Mouse (Mus musculus) G1E (cell line): ENCODE measurements around the gene Spock1.

Experiments used
- CTCF ChIP-seq: IDR thresholded peaks from 2 replicates; pipeline ENCODE4 v1.5.1; 2012; ENCODE audit warnings: low read depth, low read length, inconsistent platforms, mixed read lengths
- GATA1 ChIP-seq: IDR thresholded peaks from 2 replicates; pipeline ENCODE4 v1.6.1; 2012; ENCODE audit warnings: borderline replicate concordance, low read length, inconsistent platforms, mixed read lengths
- POLR2AphosphoS5 ChIP-seq: IDR thresholded peaks from 2 replicates; pipeline ENCODE4 v1.6.1; 2012; ENCODE audit warnings: low read depth, low read length, inconsistent platforms; ENCODE audit not compliant: insufficient replicate concordance

DNA sequence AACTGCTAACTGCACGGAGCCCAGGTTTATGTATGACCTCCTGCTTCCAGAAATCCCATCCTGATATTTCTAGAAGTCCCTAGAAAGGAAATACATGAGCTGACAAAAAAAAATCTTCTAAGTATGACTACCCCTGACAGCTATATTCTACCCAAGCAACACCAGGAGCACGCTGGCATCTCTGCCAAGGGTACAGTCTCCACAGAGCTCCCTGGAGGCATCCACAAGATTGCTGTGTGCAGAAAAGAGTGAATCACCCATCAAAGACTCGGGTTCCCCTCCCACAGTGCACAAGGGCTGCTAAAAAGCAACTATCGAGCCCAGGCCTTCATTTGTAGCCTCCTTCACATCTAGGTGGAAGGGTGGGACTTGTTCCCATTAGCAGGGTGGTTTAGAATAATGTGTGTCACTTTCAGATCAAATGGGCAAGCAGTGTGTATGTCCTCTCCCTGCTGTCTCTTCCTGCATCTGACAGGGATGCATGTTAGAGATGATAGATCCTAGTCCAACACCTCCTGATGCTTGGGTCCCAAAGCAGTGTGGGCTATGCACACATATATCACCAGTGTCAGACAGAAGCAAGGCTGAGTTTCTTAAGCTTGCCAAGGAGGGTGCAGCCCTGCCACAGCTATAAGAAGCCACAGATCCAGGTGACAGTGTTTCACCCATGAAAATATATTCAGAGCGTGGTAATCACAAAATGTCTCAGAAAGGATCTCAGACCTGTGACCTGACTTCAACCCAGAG is 70.3 kb downstream of the Spock1 start:
- TF ChIP-seq POLR2AphosphoS5 (no peak), CTCF (no peak), GATA1 (no peak)
